Comparison of ENCODE assay signal across 11 mouse cellular contexts in genomic region chr16:46878739-46879138, GRCm38 (mm10).
"Had no signal": no experiment of that assay in that cellular context is flagged by ENCODE, and none has a peak within 500 bp of the region (broad histone marks: within the 10 kb centered on the region; RNA-seq: fewer than 3 reads in every experiment).

No protein-coding gene starts in this region.

- DNase-seq: gastrocnemius, adult 2 months; gastrocnemius, postnatal 10 days; gastrocnemius, postnatal 25 days; heart, adult 18-20 months; heart, postnatal 10 days; heart, postnatal 4 days; kidney, adult 11 months; kidney, postnatal 14 days; layer of hippocampus, adult 9-11 months; layer of hippocampus, postnatal 36 days; left cerebral cortex, postnatal 4 days had no signal
